In genomic region chr16:17806581-17807191, GRCm38 (mm10) we compare ENCODE assay signal across 8 mouse cellular contexts. TPM values are rescaled to one million over a fixed set of nuclear protein-coding genes. Genes with fewer than 3 reads are reported as not detected.
A peak's percentile ranks its signal among the peaks of the same experiment; 100 is the strongest.
DNase-seq lines count a peak whose midpoint lies in the region; ATAC-seq and TF ChIP-seq lines count a peak whose summit lies in the region.

No protein-coding gene starts in this region.

- H3K4me1 ChIP-seq in kidney, postnatal 0 days (replicated peaks; ENCODE audit: insufficient read depth, low read length): peaks cover 45% of the 10 kb centered on the region
- H3K4me1 ChIP-seq in embryonic facial prominence, embryonic 14.5 days (ENCODE audit: control insufficient read depth, insufficient read depth, low read length): peaks cover 90% of the 10 kb centered on the region
- H3K4me1 ChIP-seq in intestine, embryonic 14.5 days (replicated peaks; ENCODE audit: control insufficient read depth, insufficient read depth, low read length): peaks cover 64% of the 10 kb centered on the region
- H3K4me1 ChIP-seq in midbrain, embryonic 15.5 days: peaks cover 52% of the 10 kb centered on the region

- peak overlapping the region; percentile 59 for H3K9ac ChIP-seq in kidney, postnatal 0 days (ENCODE audit: low read depth, low read length)
- peak overlapping the region; percentile 74 for H3K9ac ChIP-seq in embryonic facial prominence, embryonic 14.5 days (ENCODE audit: low read depth, low read length)
- peak overlapping the region; percentile 42 for H3K9ac ChIP-seq in intestine, embryonic 14.5 days (ENCODE audit: low read length)
- peak overlapping the region; percentile 78 for H3K9ac ChIP-seq in midbrain, embryonic 15.5 days

- no peaks in the 10 kb centered on the region for H3K9me3 ChIP-seq in kidney, postnatal 0 days (replicated peaks; ENCODE audit: low read length)
- no peaks in the 10 kb centered on the region for H3K9me3 ChIP-seq in embryonic facial prominence, embryonic 14.5 days (ENCODE audit: control insufficient read depth, low read length)
- no peaks in the 10 kb centered on the region for H3K9me3 ChIP-seq in intestine, embryonic 14.5 days (ENCODE audit: control insufficient read depth, low read length)
- no peaks in the 10 kb centered on the region for H3K9me3 ChIP-seq in midbrain, embryonic 15.5 days

- peak; percentile 22; the same call in 1 of the 2 replicates for ATAC-seq in kidney, postnatal 0 days (replicated peaks; ENCODE audit: low FRiP score, low read depth)
- no peak for ATAC-seq in embryonic facial prominence, embryonic 14.5 days (ENCODE audit: low read depth)
- ATAC-seq in intestine, embryonic 14.5 days (replicated peaks; ENCODE audit: low FRiP score, low TSS enrichment, low read depth): no peak
- ATAC-seq in midbrain, embryonic 15.5 days (replicated peaks): peak; percentile 43

- H3K27me3 ChIP-seq in kidney, postnatal 0 days (ENCODE audit: insufficient read depth, low read length): peaks cover 28% of the 10 kb centered on the region
- H3K27me3 ChIP-seq in embryonic facial prominence, embryonic 14.5 days (replicated peaks; ENCODE audit: control insufficient read depth, insufficient read depth, low read length): peaks cover 32% of the 10 kb centered on the region
- peaks cover 43% of the 10 kb centered on the region for H3K27me3 ChIP-seq in intestine, embryonic 14.5 days (replicated peaks; ENCODE audit: control insufficient read depth, insufficient read depth, low read length)
- peaks cover 48% of the 10 kb centered on the region for H3K27me3 ChIP-seq in midbrain, embryonic 15.5 days (replicated peaks)

- TF ChIP-seq CTCF in kidney, postnatal 0 days (IDR thresholded peaks at IDR 0.05; ENCODE audit: low read depth): no peak

- H3K4me2 ChIP-seq in kidney, postnatal 0 days (ENCODE audit: low read length): peak overlapping the region; percentile 75
- peak overlapping the region; percentile 77 for H3K4me2 ChIP-seq in embryonic facial prominence, embryonic 14.5 days (ENCODE audit: low read depth, low read length)
- peak overlapping the region; percentile 65 for H3K4me2 ChIP-seq in intestine, embryonic 14.5 days (ENCODE audit: low read length)
- peak overlapping the region; percentile 95 for H3K4me2 ChIP-seq in midbrain, embryonic 15.5 days

- H3K4me3 ChIP-seq in kidney, postnatal 0 days (replicated peaks; ENCODE audit: low read depth, low read length): peak overlapping the region; percentile 39
- H3K4me3 ChIP-seq in embryonic facial prominence, embryonic 14.5 days (ENCODE audit: low read depth, low read length): peak overlapping the region; percentile 38
- H3K4me3 ChIP-seq in intestine, embryonic 14.5 days (ENCODE audit: low read depth, low read length): peak overlapping the region; percentile 31
- peak overlapping the region; percentile 66 for H3K4me3 ChIP-seq in midbrain, embryonic 15.5 days

- no peak overlapping the region for H3K27ac ChIP-seq in kidney, postnatal 0 days
- H3K27ac ChIP-seq in embryonic facial prominence, embryonic 14.5 days (replicated peaks; ENCODE audit: low read depth, low read length): peak overlapping the region; percentile 90
- H3K27ac ChIP-seq in intestine, embryonic 14.5 days (ENCODE audit: low read depth): peak overlapping the region; percentile 36; the same call in 1 of the 2 replicates
- H3K27ac ChIP-seq in midbrain, embryonic 15.5 days: peak overlapping the region; percentile 89

- WGBS in kidney, postnatal 0 days: 18% methylated on average over 50 of the region's 50 CpGs
- 5% methylated on average over 31 of the region's 50 CpGs for WGBS in embryonic facial prominence, embryonic 14.5 days
- 14% methylated on average over 48 of the region's 50 CpGs for WGBS in intestine, embryonic 14.5 days
- 3% methylated on average over 49 of the region's 50 CpGs for whole genome bisulfite sequencing in midbrain, embryonic 15.5 days

- no peaks in the 10 kb centered on the region for H3K36me3 ChIP-seq in kidney, postnatal 0 days (ENCODE audit: insufficient read depth, low read length)
- peaks cover 47% of the 10 kb centered on the region for H3K36me3 ChIP-seq in embryonic facial prominence, embryonic 14.5 days (ENCODE audit: control insufficient read depth, insufficient read depth, low read length)
- H3K36me3 ChIP-seq in intestine, embryonic 14.5 days (ENCODE audit: control insufficient read depth, insufficient read depth, low read length): peaks cover 14% of the 10 kb centered on the region; the same call in 1 of the 2 replicates
- no peaks in the 10 kb centered on the region for H3K36me3 ChIP-seq in midbrain, embryonic 15.5 days (replicated peaks)

- DNase-seq in kidney, postnatal 0 days (ENCODE audit: low spot score): peak; percentile 37
- DNase-seq in kidney, adult 9 months: no peak
- DNase-seq in T-cell, adult 2 months (ENCODE audit: low spot score): peak; percentile 29
- peak; percentile 10 for DNase-seq in embryonic facial prominence, embryonic 14.5 days (ENCODE audit: low spot score)
- DNase-seq in intestine, embryonic 14.5 days (ENCODE audit: low spot score): peak; percentile 81
- DNase-seq in frontal cortex, postnatal 25 days (ENCODE audit: low spot score in 2 of 2): no peak
- no peak for DNase-seq in thymus, postnatal 0 days (ENCODE audit: low spot score)

RNA-seq across cellular contexts. Expression of gene Scarf2, which starts 9.6 kb away (rescaled TPM):
- polyA plus RNA-seq in kidney, postnatal 0 days (2015; fragmentation: Nextera tagmentation; extraction: Ambion mirVana): 12.2 and 18.7 TPM in 2 replicates
- polyA plus RNA-seq in embryonic facial prominence, embryonic 14.5 days (2014; fragmentation: Nextera tagmentation; extraction: Ambion mirVana): 34.5 and 35.8 TPM in 2 replicates
- 16.2 and 18.2 TPM in 2 replicates for polyA plus RNA-seq in intestine, embryonic 14.5 days (2014; fragmentation: Nextera tagmentation; extraction: Ambion mirVana)
- 1.7 and 2.6 TPM in 2 replicates for polyA plus RNA-seq in midbrain, embryonic 15.5 days (2015; fragmentation: Nextera tagmentation; extraction: Ambion mirVana)
- polyA plus RNA-seq in thymus, postnatal 0 days (2015; fragmentation: Nextera tagmentation; extraction: Ambion mirVana): 3.6 and 4.3 TPM in 2 replicates

RNA-seq across cellular contexts. Expression of gene B830017H08Rik, which starts 26.2 kb away (rescaled TPM):
- 1.7 and 2.2 TPM in 2 replicates for polyA plus RNA-seq in kidney, postnatal 0 days (2015; fragmentation: Nextera tagmentation; extraction: Ambion mirVana)
- polyA plus RNA-seq in embryonic facial prominence, embryonic 14.5 days (2014; fragmentation: Nextera tagmentation; extraction: Ambion mirVana): 0.26 and 0.46 TPM in 2 replicates
- 0.13 TPM in 1 of 2 replicates, not detected in the other for polyA plus RNA-seq in intestine, embryonic 14.5 days (2014; fragmentation: Nextera tagmentation; extraction: Ambion mirVana)
- 3.5 and 4.9 TPM in 2 replicates for polyA plus RNA-seq in midbrain, embryonic 15.5 days (2015; fragmentation: Nextera tagmentation; extraction: Ambion mirVana)
- not detected in 2 replicates for polyA plus RNA-seq in thymus, postnatal 0 days (2015; fragmentation: Nextera tagmentation; extraction: Ambion mirVana)

RNA-seq across cellular contexts. Expression of gene Car15, which starts 31.5 kb away (rescaled TPM):
- 131 and 147 TPM in 2 replicates for polyA plus RNA-seq in kidney, postnatal 0 days (2015; fragmentation: Nextera tagmentation; extraction: Ambion mirVana)
- 2.4 and 3.0 TPM in 2 replicates for polyA plus RNA-seq in embryonic facial prominence, embryonic 14.5 days (2014; fragmentation: Nextera tagmentation; extraction: Ambion mirVana)
- 2.4 and 2.7 TPM in 2 replicates for polyA plus RNA-seq in intestine, embryonic 14.5 days (2014; fragmentation: Nextera tagmentation; extraction: Ambion mirVana)
- polyA plus RNA-seq in midbrain, embryonic 15.5 days (2015; fragmentation: Nextera tagmentation; extraction: Ambion mirVana): 3.9 and 5.2 TPM in 2 replicates
- polyA plus RNA-seq in thymus, postnatal 0 days (2015; fragmentation: Nextera tagmentation; extraction: Ambion mirVana): 0.83 and 1.3 TPM in 2 replicates

RNA-seq across cellular contexts. Expression of gene Klhl22, which starts 47.3 kb away (rescaled TPM):
- 39.3 and 42.8 TPM in 2 replicates for polyA plus RNA-seq in kidney, postnatal 0 days (2015; fragmentation: Nextera tagmentation; extraction: Ambion mirVana)
- polyA plus RNA-seq in embryonic facial prominence, embryonic 14.5 days (2014; fragmentation: Nextera tagmentation; extraction: Ambion mirVana): 77.1 and 90.9 TPM in 2 replicates
- 66.5 and 70.8 TPM in 2 replicates for polyA plus RNA-seq in intestine, embryonic 14.5 days (2014; fragmentation: Nextera tagmentation; extraction: Ambion mirVana)
- polyA plus RNA-seq in midbrain, embryonic 15.5 days (2015; fragmentation: Nextera tagmentation; extraction: Ambion mirVana): 93.2 and 93.4 TPM in 2 replicates
- polyA plus RNA-seq in thymus, postnatal 0 days (2015; fragmentation: Nextera tagmentation; extraction: Ambion mirVana): 27.6 and 30.2 TPM in 2 replicates

Comparison
In these comparisons a context has a peak if more than half of its experiments do, and no peak if none do; other contexts are left out.
1. DNase-seq: peak in kidney, postnatal 0 days (single experiment), T-cell, adult 2 months (single experiment), embryonic facial prominence, embryonic 14.5 days (single experiment) and intestine, embryonic 14.5 days (single experiment); none in kidney, adult 9 months (single experiment), frontal cortex, postnatal 25 days (0 of 2) and thymus, postnatal 0 days (single experiment).
2. ATAC-seq: peak in kidney, postnatal 0 days (single experiment) and midbrain, embryonic 15.5 days (single experiment); none in embryonic facial prominence, embryonic 14.5 days (single experiment) and intestine, embryonic 14.5 days (single experiment).
3. RNA of gene Car15, which starts 31.5 kb away (polyA plus RNA-seq): 131 to 147 TPM in kidney, postnatal 0 days; 3.9 to 5.2 TPM in midbrain, embryonic 15.5 days, 2.4 to 2.7 TPM in intestine, embryonic 14.5 days, 2.4 to 3.0 TPM in embryonic facial prominence, embryonic 14.5 days and 0.83 to 1.3 TPM in thymus, postnatal 0 days; every median in the first group is over 10 times any median in the second.
4. Peak in every context shown above with its lines, with median percentiles within 50 percentile points of each other: H3K4me2 ChIP-seq, H3K4me3 ChIP-seq and H3K9ac ChIP-seq.